Mouse (Mus musculus): Measurements from ENCODE around the gene Nbeal2.

Nbeal2 gene

GRCm38 (mm10) chr9:110582161-110582560 lies 71.8 kb downstream of the Nbeal2 start:
- DNase-seq (ENCODE audit: low spot score): no peak

All from ovary, postnatal 10 days (tissue).